Mouse (Mus musculus) midbrain, embryonic 11.5 days (tissue): ENCODE results near the gene Atp1b4. TPM values are rescaled to one million over a fixed set of nuclear protein-coding genes. Genes with fewer than 3 reads are reported as not detected.
"Not testable (repeated sequence)": the region's sequence is repeated elsewhere in the genome, so short reads cannot be mapped to it uniquely, and the experiment has no call there.

Experiments used
- ATAC-seq: fragments of 200-750 bp; cut with Nextera tagmentation; 2 replicates; pipeline ENCODE4 v1.8.0; 2017; ENCODE audit warnings: moderate TSS enrichment, moderate library complexity; ENCODE audit not compliant: low FRiP score
- DNase-seq: peaks from one replicate; pipeline ENCODE4 v3.0.0; 2015; ENCODE audit warnings: low spot score; ENCODE audit errors: missing footprints
- H3K27ac ChIP-seq: fragments of 300-500 bp; sonication (generic); 2 replicates; pipeline ENCODE4 v1.5.1; 2014; ENCODE audit warnings: low read depth, low read length
- H3K27me3 ChIP-seq: fragments of 300-500 bp; sonication (generic); 2 replicates; pipeline ENCODE4 v1.6.1; 2014; ENCODE audit warnings: mild to moderate bottlenecking, low read length, moderate library complexity, mixed read lengths; ENCODE audit not compliant: control insufficient read depth, insufficient read depth
- H3K36me3 ChIP-seq: fragments of 300-500 bp; sonication (generic); 2 replicates; pipeline ENCODE4 v1.6.1; 2014; ENCODE audit warnings: mild to moderate bottlenecking, low read length, moderate library complexity, mixed read lengths; ENCODE audit not compliant: control insufficient read depth, insufficient read depth
- H3K4me1 ChIP-seq: fragments of 300-500 bp; sonication (generic); 2 replicates; pipeline ENCODE4 v1.6.1; 2014; ENCODE audit warnings: low read length; ENCODE audit not compliant: control insufficient read depth, insufficient read depth
- H3K4me2 ChIP-seq: fragments of 300-500 bp; sonication (generic); 2 replicates; pipeline ENCODE4 v1.6.1; 2014; ENCODE audit warnings: mild to moderate bottlenecking, moderate library complexity
- H3K4me3 ChIP-seq: fragments of 300-500 bp; sonication (generic); 2 replicates; pipeline ENCODE4 v1.5.1; 2014; ENCODE audit warnings: low read depth, low read length
- H3K9ac ChIP-seq: fragments of 300-500 bp; sonication (generic); 2 replicates; pipeline ENCODE4 v1.6.1; 2014; ENCODE audit warnings: low read length
- H3K9me3 ChIP-seq: fragments of 300-500 bp; sonication (generic); 2 replicates; pipeline ENCODE4 v1.6.1; 2016; ENCODE audit warnings: low read length; ENCODE audit not compliant: control insufficient read depth
- WGBS: fragments of 180-500 bp; shearing (Covaris S2); extraction: QIAGEN DNeasy Blood & Tissue Kit; methylation state at CpG from one replicate; pipeline ENCODE4 v1.1.7; 2014; 5-methylcytosine and 5-hydroxymethylcytosine counted together
- polyA plus RNA-seq: library from polyadenylated mRNA; unstranded; fragments of >200 nt; fragmentation: Nextera tagmentation; extraction: Ambion mirVana; gene quantifications from 2 replicates; pipeline ENCODE4 v1.2.1, GENCODE M21; 2014

Gene Atp1b4
- polyA plus RNA-seq, 1 experiment from 2014 or later = not detected

DNA sequence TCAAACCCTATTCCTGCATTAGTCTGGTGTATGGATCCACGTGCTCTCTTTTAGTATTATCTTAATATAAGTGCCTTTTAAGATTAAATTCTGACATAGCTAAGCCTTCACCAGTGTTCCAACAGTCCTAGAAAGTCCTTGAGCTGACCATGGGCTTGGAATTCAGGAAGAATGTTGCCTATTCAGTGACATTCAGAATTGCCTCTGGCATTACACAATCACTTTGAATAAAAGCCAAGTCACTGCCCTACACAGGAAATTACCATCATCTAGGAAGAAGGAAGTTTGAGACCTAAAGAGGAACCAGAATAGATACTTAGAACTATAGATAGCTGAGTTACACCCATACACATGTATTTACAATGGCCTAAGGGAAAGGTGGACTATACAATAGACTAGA is 48.6 kb downstream of the Atp1b4 start:
- H3K27ac ChIP-seq, H3K4me3 ChIP-seq: not testable (repeated sequence)
- WGBS = 59% methylated on average over 1 of the region's 1 CpGs

DNA sequence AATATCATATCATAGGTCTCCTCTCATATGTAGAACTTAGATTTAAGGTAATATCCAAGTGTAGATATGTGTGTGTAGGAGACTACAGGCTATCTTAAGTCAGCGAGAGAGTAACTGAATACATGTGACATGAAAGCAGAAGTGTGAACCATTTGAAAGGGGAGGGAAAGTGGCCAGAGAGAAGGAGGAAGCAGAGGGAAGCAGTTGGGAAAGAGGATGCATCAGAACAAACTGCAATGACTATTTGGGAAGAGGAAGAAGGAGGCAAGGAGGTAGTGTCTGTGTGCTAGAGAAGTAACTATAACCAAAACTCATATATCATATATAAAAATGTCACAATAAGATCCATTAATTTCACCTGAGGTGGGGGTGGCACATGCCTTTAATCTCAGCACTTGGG is 57.2 kb downstream of the Atp1b4 start:
- 88% methylated on average over 1 of the region's 1 CpGs for WGBS
- not testable (repeated sequence) for H3K9me3 ChIP-seq, ATAC-seq, H3K4me3 ChIP-seq, H3K4me1 ChIP-seq, H3K27me3 ChIP-seq, H3K9ac ChIP-seq, H3K36me3 ChIP-seq, H3K4me2 ChIP-seq, H3K27ac ChIP-seq, DNase-seq

More for the DNA sequence above, 48.6 kb downstream of the Atp1b4 start:
- not testable (repeated sequence) for H3K9ac ChIP-seq, ATAC-seq, H3K4me2 ChIP-seq, H3K27me3 ChIP-seq, DNase-seq, H3K36me3 ChIP-seq, H3K4me1 ChIP-seq, H3K9me3 ChIP-seq

Other genes starting within 250 kb of the Atp1b4 start
- gene Rhox10, start 249.7 kb upstream of the Atp1b4 start, polyA plus RNA-seq = not detected in 2 replicates
- gene Rhox11, start 231.0 kb upstream of the Atp1b4 start, polyA plus RNA-seq = not detected in 2 replicates
- not detected in 2 replicates for gene Rhox12, start 205.3 kb upstream of the Atp1b4 start, polyA plus RNA-seq
- not detected in 2 replicates for gene Rhox13, start 195.0 kb upstream of the Atp1b4 start, polyA plus RNA-seq
- gene Zbtb33, start 126.4 kb upstream of the Atp1b4 start, polyA plus RNA-seq = 9.2 and 10.7 TPM in 2 replicates
- gene Tmem255a, start 63.7 kb upstream of the Atp1b4 start, polyA plus RNA-seq = 14.7 and 16.2 TPM in 2 replicates
- 90.1 and 98.7 TPM in 2 replicates for gene Lamp2, start 140.3 kb downstream of the Atp1b4 start, polyA plus RNA-seq